Mouse (Mus musculus) kidney, postnatal 25 days (tissue): ENCODE data around the gene Mrps11.

Experiments
- DNase-seq, 2 experiments: peaks; one replicate each; pipeline ENCODE4 v3.0.0; 2021; ENCODE audit warnings: mixed read lengths in 2 of 2

The Mrps11 gene

GRCm38 (mm10) chr7:78782639-78783581 is at the start of gene Mrps11, which contains the start of gene Mrpl46:
TSS of gene Mrps11 (plus strand) at chr7:78783119.
TSS of gene Mrpl46 (minus strand) at chr7:78783531.
- DNase-seq = peak; percentile 91 to 93

GRCm38 (mm10) chr7:78737196-78737595 is 45.7 kb upstream of the Mrps11 start:
- no peak for DNase-seq

DNA sequence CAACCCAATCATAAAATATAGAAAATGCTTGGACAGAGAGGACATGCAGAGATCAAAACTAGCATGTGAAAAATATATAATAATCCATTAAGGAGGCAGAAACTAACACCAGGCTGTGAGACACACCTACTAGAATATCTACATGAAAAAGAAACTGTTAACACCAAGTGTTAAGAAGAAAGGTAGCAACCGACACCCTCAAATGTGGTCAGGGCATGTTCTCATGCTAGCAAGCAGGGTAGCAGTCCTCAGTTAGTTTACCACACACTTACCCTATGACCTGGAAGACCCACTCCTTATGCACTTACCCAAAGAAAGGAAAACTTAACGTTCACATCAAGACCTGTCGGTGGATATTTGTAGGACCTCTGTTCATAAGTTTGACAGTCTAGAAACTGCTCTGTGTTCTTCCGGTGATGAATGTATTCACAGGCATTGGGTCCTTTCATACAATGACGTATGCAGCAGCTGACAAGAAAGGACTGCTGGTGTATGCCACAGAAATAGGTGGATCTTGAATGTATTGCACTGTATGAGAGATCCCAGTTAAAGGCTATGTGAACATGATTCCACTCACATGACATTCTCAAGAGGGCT is 45.2 kb upstream of the Mrps11 start, which contains the start of gene Ntrk3:
Ntrk3 (minus strand) TSS at position 399 of the 597 bp plus-strand sequence.
- DNase-seq = no peak

DNA sequence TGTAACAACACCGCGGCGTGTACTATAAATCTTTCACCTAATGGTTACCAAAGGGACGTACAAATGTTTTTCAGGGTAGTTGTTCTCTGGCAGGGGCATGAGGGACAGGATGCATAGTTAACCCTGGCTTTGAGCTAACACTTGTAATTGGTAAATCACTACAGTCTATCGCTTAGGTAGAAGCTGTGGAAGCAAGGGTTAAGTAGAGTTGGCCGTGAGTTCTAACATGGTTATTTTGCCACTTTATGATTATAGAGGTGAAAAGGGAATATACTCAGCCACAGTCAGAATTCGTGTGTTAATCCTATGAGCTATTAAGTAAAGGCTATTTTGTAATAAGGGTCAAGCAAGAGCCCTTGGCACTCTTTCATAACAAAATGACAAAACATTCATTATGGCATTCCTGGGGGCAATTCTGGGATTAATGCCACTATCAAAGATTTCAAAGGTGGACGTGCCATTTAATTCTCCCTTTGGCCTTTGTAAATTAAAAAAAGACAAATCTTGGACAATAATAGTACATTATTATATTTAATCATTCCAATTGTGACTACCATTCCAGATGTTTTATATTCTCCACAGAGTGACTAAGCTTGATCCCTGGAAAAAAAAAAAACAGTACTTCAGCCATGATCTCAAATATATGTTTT is 43.4 kb upstream of the Mrps11 start:
- no peak for DNase-seq

GRCm38 (mm10) chr7:78743731-78744385 is 39.1 kb upstream of the Mrps11 start:
- no peak for DNase-seq

- no peak for DNase-seq
Measured at GRCm38 (mm10) chr7:78752961-78753360, 30.0 kb upstream of the Mrps11 start.

- DNase-seq = no peak
Measured at GRCm38 (mm10) chr7:78753752-78754457, 29.0 kb upstream of the Mrps11 start.

DNA sequence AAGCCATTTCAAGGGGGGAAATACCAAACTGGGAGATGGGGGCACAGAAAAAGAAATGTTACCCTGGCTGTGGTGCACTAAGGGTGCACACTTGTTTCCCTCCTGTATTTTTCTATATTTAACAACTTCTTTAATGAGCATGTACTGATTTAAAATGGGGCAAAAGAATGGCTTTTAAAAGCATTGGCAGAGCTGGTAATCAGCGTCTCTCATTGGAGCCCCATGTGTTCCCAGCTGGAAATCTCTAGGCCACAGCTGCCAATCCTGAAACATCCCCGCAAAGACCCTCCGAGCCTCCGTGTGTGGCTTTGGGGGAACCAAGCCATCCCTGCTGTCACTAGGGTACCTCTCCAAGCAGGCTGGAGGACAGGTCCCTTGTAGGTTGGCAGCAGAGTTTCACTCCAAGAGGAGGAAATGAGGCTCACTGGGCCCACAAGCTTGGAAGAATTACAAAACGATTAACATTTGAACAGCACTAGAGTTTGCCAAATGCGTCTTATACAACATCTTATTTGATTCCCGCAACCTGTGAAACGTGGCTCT is 28.4 kb upstream of the Mrps11 start:
- DNase-seq = no peak

DNA sequence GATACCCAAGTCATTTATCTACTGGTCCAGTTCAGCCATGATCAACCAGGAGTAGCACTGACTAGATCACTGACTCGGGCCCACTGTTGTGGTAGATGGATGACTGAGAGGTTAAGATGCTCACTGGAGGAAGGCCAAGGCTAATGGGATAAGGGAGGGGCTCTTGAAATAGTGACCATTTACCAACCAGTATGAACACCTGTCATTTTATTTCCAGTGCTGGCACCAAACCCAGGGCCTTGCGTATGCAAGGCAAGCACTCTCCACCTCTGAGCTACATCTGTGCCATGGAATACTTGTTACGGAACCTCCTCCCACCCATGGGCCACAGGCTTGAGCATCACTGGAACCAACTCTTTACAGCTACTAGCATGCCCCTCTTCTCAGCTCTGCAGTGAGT is 19.1 kb upstream of the Mrps11 start:
- no peak for DNase-seq

- DNase-seq = no peak
Measured at GRCm38 (mm10) chr7:78765215-78765631, 17.7 kb upstream of the Mrps11 start.

DNA sequence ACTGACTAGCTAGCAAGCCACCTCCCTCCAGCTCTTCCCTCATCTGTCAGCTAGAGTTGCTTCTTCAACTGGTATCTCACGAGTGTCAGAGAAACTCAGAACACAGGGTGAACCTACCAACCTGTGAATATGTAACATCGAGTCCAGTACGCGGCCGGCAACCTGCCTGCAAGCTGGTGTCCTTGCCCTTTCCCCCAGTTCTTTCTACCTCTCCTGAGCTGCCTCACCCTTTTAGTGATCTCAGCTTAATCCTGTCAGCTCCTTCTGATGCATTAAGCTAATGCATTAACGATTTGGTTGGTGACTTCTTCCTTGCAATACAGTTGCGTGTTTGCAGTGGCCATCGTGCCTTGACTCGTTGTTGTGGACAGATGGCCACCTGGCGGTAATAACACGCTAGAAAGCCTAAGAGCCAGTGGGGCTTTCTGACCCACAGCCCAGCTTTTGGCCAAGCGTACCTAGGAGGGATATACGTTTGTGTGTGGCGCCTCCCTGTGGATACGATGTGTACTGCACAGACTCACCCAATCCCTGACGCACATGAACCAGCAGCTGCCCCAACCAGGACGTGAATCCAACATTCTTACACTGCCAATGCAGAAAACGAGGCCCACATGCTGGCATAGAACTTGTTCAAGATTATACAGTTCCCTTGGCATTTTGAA is 16.8 kb upstream of the Mrps11 start:
- DNase-seq = peak; percentile 76 to 78

DNA sequence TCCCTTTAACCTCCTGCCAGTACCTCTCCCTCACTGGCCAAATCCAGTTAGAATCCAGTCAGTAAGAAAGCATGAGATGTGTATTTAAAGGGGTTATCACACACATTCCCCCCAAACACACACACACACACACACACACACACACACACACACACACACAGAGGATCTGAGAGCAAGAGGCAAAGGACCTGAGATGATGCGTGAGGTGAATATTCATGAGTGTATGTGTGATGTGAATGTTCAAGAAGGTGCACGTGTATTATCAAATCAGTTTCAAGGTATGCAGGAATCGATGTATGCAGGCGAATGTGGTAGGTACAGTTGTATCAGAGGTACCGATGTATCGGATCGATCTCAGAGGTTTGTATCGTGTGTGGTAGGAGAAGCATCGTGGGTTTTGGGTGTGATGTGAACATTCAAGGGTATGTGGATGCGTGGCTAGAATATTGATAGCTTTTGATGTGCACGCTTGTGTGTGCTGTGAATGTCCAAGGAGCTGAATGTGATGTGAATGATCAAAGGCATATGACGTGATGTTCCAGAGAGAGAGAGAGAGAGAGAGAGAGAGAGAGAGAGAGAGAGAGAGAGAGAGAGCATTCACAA is 14.9 kb upstream of the Mrps11 start:
- no peak for DNase-seq

DNA sequence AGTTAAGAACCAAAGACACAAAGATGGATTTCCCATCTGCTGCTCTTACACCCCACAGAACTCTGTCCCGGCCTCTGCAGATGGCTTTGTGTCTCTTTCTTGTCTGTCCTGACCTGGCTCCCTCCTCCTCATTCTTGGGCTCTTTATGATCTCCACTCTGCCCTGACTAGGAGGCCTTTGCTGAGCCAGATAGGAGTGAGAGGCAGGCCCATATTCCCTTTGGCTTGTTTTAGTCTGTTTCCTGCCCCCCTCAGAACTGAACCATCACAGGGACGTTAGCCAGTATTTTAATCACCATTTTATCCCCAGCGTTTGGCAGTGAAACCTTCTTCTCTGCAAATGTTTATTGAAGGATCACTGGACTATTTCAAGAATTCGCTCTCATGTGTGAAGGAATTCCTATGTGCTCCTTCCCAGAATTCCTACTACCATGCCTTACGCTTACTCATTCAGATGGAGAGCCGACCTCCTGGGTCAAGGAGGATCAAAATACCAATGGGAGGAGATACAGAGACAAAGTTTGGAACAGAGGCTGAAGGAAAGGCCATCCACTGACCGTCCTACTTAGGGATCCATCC is 13.8 kb upstream of the Mrps11 start:
- DNase-seq = no peak

GRCm38 (mm10) chr7:78770936-78771335 is 12.0 kb upstream of the Mrps11 start:
- no peak for DNase-seq

- no peak for DNase-seq
Measured at GRCm38 (mm10) chr7:78778741-78779140, 4.2 kb upstream of the Mrps11 start.

DNA sequence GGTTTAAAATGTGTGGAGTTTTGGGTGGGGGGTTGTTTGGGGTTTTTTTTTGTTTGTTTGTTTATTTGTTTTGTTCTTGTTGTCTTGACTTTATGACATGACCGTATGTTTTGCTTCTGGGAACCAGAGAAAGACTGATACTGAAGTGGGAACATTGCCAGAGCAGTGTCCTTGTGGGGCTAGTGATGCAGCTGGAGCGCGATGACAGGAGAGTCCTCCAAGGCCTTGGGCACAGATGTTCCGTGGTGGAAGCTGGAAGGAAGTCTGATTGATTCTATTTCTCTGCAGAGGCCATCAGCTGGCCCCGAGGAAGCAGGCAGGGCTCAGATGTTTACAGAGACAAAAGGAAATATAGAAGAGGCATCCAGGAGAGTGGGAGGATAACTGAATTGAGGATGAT is 3.0 kb downstream of the Mrps11 start:
- DNase-seq = no peak

DNA sequence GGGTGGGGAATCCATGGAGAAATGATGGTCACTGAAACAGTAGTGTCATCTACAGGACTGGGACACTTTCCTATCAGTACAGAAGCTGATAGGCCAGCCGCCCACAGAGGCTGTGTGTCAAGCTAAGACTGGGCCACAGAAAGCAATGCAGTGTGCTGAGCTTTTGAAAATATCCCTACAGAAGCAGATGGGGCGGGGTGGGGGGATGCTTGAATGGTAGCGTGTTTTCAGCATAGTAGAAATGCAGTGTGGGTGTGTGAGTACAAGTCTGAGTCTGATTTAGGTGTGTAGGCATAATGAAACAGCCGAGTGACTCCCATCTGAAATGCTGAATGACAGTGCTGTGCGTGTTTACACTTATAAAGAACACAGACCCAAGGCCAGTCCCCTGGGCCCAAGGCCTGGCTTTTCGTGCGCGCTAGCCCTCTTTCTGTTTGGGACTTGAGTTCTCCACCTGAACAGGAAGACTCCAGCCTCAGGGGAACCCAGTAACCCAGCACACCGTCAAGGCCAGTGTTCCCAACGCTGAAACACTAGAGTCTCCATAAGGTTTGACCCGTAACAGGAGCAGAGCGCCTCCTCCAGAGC is 5.0 kb downstream of the Mrps11 start:
- DNase-seq = no peak

DNA sequence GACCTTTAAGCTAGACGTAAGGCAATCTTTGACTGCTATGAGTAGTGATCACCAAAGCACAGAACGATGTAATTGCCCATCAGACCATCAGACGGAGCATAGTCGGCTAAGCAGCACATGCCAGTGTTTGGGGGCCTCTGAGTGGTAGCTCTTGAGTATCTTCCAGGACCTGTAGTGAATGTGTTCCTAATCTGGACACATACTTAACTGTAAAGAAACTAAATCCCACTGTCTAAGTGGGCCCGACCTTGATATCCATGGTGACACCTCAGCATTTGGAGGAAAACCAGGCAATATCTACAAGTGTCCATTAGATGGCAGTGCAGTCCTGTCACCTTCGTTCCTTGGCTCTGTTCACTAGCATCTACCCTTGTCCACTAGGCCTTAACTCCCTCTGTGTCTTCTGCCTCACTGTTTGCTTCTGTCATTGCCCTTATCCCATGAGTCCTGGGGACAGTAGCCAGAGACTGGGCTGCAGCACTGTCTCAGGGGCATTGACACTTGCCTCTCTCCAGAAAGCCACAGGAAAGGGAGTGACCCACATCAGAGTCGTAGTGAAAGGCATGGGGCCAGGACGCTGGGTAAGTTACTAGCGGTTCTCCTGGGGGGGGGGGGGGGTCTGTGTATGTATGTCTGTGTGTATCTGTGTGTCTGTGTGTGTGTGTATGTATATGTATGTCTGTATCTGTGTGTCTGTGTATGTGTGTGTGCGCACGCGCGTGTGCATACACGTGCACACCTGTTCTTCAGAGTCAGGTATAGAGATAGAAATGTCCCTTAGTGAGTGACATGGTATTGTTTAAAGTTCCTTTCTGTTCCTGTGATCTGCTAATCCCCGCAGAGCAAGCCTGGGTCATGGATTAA is 8.7 kb downstream of the Mrps11 start:
- peak in 1 of 2 experiments; percentile 59 for DNase-seq
